Mouse (Mus musculus) right cerebral cortex, postnatal 4 days (tissue): ENCODE data around the gene Plcxd2.

Experiments
- DNase-seq: peaks from one replicate; pipeline ENCODE4 v3.0.0-alpha.2; 2022

Gene Plcxd2

DNA sequence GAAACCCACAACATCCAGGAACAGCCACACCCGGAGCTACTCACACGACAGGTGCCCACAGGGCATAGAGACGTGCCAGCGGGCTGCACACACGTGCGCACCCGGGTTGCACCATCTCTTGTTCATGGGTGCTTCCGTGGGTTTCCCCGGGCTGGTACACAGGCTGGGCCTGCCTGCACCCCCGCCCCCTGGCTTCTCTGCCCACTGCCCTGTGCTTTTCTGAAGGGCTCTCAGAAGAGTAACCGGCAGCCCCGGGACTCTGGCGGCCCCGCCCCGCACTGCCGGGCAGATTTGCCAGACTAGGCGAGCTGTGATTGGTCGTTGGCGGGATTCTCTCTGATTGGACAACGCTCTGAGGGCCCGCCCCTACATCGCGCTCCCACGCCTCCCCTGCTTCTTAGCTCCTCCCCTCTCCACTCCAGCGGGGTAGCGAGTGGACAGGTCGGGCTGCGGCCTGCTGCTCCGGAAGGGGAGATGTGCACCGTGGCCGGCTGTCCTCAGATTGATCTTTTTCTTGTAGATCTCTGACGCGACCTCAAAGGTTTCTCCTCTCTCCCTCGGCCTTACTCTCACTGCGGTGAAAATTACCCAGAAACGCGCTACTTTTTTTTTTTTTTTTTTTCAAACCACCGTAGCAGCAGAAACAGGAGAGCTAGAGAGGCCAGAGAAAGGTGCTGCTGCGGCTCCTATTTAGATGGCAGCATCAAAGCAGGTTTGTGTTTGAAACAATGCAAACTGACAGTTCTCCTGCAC lies at the start of gene Plcxd2:
TSS of gene Plcxd2 (minus strand) at position 66 of the 753 bp plus-strand sequence.
- peak; percentile 86 for DNase-seq

DNA sequence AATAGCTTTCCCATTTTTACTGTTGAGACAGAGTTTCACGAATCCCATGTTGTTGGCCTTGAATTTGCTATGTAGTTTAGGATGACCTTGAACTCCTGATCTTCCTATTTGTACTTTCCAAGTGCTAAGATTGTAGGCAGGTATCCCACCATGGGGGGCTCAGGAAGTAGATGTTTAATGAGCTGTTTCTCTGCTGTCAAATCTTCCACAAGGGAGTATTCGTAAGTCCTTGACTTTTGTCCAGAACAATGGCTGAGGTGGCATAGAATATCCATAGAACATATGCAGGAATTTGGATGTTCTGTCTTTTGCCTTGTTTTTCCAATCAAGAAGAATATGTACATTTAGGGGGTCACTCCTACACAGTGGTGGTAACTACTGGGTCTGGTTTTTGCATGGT lies 36.9 kb upstream of the Plcxd2 start:
- no peak for DNase-seq

DNA sequence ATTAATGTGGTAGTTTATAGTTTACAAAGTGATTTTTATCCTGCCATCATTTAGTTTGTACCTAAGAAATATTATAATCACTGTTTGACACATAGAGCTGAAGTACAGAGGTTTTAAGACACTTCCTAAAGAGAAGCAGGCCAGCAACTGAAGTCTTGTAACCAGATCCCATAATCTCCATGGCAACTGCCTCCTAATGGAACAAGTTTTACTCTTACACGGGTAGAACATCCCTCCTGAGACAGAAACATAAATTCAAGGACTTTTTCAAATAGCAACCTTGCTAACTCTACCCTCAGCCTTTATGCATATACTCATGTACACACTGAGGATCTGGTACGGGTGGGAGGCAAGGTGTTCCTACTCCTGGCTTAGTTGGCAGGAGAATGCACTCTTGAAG lies 26.2 kb upstream of the Plcxd2 start:
- no peak for DNase-seq

DNA sequence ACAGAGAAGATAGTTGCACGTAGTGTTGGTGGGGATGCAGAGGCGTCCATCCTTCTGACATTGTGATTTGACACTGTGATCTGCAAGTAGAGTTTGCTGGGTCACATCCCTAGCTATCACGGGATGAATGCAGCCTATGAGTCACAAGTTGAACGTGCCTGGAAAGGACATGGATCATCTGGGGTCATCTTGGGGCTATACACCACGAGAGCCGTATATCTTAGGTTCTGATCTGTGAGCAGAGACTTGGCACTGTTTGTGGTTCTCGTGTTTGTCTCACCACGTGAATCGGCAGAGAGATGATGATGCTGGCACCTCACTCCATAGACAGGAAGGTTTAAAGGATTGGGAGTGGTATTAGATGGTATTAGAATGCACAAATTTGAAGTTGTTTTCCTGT lies 23.9 kb upstream of the Plcxd2 start:
- DNase-seq: no peak

DNA sequence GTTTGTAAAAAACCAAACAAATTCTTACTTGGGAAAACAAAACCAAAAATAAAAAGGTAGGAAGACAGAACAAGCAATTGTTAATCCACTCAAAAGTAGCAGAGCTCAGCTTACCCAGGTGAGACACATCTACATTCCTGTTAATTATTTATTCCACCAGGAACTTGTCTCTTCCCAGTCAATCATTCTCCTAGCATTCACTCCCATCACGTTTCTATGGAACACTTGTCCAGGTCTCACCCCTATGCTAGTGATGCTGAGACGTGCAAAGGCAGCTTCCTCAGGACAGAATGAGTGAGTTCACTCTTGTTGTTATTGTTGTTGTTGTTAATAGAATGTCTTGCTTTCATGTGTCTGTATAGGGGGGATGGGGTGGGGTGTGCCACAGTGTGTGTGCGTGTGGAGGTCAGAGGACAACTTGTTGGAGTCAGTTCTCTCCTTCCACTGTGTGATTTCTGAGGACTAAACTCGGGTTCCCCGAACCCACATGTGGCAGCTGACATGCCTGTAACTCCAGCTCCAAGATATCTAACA lies 13.0 kb upstream of the Plcxd2 start:
- no peak for DNase-seq

DNA sequence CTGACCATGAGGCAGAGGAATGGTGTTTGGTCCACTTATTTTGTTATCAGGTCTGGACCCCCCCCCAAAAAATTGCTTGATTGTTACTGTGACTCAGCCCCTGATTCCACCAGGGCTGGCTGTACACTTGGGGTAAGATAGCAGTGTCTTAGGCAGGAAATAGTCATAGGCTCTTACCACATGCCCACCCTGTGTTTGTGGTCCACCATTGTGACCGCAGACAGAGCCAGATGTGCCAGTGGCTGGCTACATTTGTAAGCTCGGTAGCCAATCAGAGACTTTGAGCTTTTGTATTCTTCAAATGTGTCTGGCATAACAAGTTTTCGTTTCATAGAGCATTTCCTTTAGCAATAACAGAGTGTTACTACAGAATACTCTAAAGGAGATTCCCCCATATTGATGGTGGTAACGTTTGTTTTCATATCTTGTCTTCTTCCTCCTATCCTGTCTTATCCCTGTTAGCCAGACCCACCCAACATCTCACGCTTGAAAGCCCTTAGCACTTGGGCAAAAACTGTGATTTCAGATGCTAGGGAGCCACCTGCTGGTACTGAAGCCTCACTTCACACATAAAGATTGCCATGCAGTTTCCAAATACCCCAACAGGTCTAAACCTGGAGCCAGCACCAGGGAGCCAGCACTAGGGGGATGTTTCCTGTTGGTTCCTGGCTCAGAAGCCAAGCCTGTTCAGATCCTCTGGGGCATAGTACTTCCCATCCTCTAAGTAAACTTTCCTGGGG lies 12.3 kb upstream of the Plcxd2 start:
- peak; percentile 53 for DNase-seq

DNA sequence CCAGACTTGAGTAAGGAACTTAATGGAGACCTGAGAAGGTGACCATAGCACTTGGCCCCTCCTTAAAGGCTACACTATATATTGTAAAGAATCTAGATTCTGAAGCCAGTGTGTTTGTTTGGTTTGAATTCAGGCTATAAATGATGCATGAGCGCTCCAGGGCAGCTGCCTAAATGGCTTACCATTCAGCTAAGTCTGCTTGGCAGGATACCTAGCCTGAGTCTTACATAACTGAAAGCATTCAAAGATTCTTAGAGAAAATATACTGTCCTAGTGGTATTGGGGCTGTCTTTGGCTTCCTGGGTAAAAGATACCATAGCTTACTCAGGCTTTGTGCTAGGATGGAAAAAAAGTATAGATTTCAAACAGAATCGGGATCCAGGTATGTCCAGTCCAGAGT lies 11.3 kb upstream of the Plcxd2 start:
- no peak for DNase-seq

DNA sequence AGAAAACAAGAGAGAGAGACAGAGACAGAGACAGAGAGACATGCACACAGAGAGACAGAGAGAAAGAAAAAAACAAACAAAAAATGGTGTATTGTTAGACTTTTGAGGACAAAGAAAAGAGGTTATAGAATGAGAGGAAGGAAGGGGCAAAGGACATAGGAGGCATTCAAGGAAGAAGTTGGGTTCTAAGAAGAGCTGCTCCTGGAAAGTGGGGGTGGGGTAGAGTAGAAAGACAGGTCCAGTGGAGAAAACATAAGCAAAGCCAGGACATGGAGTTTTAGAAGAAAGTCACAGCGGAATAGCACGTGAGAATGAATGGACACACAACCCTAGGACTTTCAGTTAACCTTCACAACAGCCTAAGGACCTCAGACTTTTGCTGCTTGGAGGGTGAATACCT lies 10.4 kb upstream of the Plcxd2 start:
- no peak for DNase-seq

DNA sequence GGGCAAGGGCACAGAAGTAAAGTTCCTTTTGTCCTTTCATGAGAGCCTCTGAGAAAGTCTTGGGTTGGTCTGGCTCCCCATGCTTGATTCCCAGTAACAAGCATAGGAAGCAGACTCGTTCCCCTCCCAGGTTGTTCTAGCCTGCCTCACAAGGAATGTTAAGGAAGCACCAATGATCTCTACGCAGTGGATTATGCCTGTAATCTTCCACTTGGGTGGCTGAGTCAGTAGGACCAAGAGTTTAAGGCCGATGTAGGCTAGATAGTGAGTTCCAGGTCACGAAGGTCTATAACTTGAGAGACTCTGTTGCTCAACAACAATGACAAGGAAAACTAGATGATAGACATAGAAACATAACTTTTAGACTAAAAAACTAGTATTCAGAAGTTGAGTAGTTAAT lies 9.8 kb upstream of the Plcxd2 start:
- DNase-seq: no peak

DNA sequence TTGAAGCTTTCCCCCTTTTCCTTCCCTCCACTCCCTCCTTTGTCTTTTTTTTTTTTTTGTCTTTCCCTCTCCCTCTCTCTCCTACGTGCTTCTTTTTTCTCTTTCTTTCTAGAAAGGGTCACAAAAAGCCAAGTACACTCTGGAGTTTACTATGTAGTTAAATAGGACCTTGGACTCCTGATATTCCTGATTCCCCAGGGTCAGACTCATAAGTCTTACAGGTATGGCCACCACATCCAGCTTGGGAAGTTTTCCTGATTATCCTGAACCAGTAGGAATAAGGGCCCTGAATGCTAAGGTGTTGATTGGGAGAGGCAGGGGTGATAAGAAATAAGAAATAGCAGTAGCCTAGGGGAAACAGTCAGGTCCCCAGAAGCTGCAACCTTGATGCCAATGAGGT lies 9.3 kb upstream of the Plcxd2 start:
- no peak for DNase-seq

DNA sequence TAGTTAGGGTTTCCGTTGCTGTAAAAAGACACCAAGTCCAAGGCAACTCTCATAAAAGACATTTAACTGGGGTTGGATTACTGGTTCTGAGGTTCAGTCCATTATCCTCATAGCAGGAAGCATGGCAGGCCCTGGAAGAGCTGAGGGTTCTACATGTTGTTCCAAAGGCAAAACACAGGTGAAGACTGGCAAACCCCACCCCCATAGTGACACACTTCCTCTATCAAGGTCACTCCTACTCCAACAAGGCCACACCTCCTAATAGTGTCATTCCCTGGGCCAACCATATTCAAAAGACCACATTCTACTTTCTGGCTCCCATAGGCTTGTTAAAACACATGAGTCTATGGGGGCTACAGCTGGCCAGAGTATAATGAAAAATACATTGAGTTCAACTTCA lies 1.7 kb upstream of the Plcxd2 start:
- no peak for DNase-seq

DNA sequence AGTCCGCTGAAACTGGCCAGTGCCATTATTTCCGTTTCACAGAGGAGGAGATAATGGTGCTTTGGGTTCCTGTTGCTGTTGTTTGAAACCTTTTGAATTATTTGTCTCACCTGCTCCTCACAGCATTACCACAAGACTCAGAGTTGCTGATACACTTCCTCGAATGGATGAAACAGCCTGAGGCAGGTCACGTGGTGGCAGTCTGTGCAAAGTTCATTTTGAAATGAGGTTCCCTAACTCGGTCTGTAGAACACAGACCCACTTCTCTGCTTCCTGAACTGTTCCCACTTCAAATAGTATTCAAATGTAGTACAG lies 845 bp upstream of the Plcxd2 start:
- no peak for DNase-seq

DNA sequence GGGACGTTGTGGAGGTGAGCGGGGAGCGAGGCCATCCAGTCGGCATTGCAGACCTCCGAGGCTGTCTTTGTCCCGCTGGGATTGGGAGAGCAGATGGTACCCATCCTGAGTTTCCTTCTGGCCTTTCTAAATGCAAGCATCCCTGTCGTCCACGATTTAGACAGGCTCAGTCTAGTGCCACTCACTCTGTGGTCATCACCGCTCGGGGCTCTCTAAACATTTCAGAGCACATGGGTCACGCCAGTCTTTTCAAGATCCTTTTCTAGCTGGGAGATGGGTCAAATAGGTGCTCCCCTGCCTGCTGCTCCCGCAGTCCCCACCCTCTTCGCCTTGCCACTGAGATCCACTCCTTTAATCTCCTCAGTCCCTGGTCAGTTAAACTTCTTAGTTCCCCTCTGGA lies 301 bp downstream of the Plcxd2 start:
- DNase-seq: peak; percentile 16

DNA sequence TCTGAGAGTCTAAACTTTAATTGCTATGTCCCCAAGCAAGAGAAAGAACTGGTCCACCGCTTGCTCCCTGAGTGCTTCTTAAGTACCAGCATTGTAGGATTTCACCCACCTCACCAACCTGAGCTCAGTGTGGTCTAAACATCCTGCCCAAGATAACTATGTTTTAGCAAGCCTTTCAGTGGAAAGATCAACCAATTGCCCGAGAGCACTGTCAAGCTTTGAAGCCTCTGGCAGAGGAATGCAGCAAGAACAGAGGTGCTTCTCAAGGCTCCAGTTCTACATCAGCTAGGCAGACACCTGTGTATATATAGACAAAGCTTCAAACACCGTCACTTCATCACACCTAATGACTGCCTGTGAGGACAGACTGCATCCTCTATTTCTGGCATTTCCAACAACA lies 1.3 kb downstream of the Plcxd2 start:
- DNase-seq: no peak

DNA sequence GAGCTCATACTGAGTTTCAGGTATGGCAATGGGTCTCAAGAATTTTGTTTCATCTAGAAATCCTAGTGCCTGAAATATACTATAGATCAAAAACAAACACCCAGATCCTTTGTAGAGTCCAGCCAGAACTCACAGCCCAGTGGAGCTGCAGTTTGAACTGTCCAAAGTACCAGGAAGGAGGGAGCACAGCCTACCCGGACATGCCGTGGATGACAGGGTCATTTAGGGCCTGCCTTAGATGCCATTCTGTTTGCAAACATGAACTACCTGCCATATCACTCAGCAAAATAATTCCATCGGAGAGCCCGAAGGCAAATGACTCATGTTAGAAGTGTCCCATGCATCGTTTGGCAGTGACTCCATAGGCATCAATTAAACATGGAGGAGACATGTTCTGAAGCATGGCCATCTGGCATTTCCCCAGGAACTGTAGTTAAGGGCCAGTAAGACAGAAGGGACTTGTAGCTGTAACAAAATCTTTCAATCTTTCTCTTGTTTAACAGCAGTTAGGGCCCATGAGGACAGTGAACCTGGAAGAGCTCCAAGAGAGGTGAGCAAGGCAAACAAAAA lies 1.9 kb downstream of the Plcxd2 start:
- peak; percentile 26 for DNase-seq

DNA sequence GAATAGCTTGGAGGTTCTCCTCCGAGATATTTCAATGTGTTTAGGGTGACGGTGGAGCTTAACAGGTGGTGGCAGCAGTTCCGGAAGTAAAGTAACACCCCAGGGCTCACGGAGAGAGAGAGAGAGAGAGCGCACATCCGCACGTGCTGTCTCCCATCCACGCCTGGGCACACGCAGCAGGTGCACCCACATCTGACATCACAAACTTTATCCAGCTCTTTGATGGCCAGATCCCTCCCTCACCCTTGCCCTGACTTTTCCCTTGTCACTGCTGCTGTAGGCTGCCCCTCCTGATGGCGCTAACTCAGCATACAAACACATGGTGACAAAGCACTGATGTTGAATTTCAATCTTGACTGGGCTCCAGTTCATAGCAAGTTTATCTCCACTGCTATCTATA lies 3.8 kb downstream of the Plcxd2 start:
- DNase-seq: no peak

DNA sequence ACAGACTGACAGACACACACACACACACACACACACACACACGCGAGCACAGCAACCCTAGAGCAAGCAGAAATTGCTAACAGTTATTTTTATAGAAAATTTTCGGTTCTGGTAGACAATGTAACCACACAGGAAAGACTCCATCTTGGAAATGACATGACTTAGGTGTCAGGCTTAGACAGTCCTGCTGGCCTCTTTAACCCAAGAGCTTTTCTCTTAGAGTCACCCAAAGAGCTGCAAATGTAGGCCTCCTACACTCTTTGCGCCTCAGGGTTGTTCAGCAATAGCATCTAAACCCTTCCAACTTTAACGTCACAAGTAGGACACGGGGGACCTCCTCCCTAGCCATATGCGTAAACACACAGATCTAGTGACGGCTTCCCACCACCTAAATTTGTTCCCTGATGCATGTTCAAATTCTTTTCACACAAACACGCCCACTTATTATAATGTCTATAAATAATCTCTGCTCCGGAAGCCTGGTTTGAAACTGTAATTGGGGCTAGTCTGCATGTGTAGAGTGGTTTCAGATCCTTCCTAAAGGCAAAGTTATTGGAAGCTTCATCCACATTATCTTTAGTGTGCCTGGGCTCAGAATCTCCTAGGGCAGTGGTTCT lies 8.4 kb downstream of the Plcxd2 start:
- DNase-seq: no peak

DNA sequence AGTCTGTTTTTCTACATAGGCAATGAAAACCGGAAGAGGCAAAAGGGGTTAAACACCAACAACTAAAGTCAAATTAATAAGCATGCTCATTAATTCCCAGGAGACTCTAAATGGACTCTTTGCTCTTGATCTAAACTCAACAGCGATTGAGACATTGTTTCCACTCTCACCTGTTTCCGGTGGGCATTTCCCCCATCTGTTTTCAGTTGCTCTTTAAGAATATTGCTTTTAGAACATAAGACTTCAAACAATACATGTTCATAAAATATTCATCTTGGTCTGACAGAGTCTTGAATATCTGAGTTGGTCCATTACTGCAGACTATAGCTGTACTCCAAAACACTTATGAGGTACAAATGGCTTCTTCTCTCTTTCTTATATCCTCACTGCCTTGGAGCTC lies 9.0 kb downstream of the Plcxd2 start:
- DNase-seq: no peak

DNA sequence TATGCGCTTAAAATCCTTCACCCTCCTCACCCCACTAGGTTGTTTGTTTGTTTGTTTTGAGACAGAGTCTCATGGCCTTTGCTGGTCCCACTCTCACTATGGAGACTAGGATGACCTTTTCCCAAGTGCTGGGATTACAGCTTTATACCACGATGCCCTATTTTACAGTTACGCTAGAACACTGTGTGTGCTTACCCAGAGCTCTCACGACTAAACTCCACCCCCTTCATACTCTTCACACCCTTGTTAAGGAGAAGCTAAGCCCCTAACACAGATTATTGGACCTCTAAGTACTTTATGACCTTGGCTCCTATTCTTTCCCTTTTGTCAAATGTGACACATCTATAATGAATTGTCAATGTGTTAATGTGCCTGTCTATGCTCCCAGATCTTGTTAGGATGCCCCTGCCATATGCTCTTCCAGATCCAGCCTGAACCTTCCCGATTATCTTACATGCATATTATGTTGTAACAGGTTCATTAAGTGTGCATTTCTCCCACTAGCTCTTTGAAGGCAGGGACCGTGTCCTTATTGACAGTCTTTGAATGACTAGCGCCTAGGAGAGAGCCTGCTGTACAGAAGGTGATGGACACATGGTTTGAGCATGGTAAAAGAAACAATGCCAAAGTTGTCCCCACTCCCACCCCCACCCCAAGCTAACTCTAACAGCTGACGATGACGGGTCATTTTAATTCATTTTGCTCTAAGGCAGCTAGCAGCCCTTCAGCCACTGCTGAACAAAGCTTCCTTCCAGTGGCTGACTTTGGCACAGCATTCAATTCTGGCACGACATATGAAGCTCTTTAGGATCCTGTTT lies 10.4 kb downstream of the Plcxd2 start:
- DNase-seq: no peak

DNA sequence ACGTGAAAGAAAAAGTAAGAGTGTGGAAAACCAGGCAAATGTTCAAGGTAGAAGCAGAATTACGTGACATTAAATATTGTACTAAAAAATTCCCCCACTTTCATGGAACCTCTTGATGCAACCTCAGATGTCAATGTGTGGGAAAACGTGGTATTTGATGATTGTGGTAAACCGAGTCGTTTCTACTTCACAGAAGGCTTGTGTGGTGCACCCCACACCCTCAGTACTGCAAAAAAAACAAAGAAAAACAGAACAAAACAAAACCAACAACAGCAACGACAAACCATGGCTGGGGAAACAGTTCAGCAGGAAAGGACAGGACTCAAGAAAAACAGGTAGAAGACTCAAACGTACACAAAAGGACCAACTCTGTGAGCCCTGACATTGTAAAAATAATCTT lies 11.8 kb downstream of the Plcxd2 start:
- DNase-seq: no peak

DNA sequence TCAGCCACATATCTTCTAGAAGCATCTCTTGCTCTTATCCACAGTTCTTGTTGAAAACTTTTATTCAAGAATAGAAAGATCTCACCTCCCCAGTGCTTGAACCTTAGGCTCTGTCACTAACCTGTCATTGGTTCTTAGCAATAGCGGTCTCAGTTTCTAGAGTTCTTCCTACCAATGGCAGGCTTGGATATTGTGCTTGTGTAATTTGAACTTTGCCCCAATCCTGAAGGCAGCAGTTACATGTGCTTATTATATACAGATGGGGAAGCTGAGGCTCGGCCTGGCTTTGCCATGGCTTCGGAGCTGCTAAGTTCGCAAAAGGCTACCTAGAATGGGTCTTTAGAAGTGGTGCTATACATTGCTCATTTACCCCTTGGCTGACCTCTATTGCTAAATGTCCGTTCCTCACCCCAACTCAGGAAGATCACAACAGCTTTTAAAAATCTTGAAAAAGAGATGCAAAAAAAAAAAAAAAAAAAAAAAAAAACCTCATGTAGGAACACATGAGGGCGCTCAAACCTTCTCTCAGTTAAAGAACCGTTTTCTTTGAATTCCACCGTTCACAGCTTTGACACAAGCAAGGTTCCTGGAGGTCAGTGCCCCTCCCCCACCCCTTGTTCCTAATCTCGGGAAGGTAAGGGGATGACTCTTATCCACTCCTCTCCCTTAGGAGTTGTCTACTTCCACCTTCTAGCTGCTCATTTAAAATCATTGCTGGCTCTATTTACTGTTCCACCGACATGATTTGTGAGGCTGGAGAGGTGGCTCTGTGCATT lies 18.9 kb downstream of the Plcxd2 start:
- DNase-seq: no peak

DNA sequence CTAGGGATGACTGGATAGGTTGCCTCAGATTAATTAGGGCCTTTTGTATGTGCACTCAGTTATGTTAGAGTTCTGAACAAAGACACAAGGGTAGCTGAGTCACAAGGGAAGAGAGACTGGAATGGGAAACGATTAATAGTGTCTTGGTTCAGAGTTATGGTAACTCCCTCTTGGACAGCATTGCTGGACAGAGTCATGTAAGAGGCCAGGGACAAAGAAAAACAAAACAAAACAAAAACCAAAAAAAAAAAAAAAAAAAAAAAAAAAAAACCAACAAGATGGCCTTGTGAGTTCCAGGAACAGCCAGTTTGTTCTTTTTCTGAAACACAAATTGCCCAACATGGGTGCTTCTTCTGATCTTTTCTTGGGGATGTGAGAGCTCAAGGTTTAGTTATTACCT lies 23.8 kb downstream of the Plcxd2 start:
- no peak for DNase-seq
